Mouse (Mus musculus) neural tube, embryonic 11.5 days (tissue): ENCODE measurements around the gene Ccsap. TPM values are rescaled to one million over a fixed set of nuclear protein-coding genes. Genes with fewer than 3 reads are reported as not detected.

Source experiments
- ATAC-seq: fragments of 200-750 bp; cut with Nextera tagmentation; 2 replicates; pipeline ENCODE4 v1.8.0; 2017; ENCODE audit warnings: moderate number of reproducible peaks, mild to moderate bottlenecking, moderate TSS enrichment, moderate library complexity; ENCODE audit not compliant: insufficient read depth, low FRiP score, low TSS enrichment
- DNase-seq: peaks from one replicate; pipeline ENCODE4 v3.0.0-alpha.2; 2015; ENCODE audit warnings: low spot score
- H3K27ac ChIP-seq: fragments of 300-500 bp; sonication (generic); 2 replicates; pipeline ENCODE4 v1.5.1; 2014; ENCODE audit warnings: low read depth, mild to moderate bottlenecking, low read length
- H3K27me3 ChIP-seq: fragments of 300-500 bp; sonication (generic); 2 replicates; pipeline ENCODE4 v1.6.1; 2014; ENCODE audit warnings: mild to moderate bottlenecking, low read length, mixed read lengths; ENCODE audit not compliant: control insufficient read depth, insufficient read depth
- H3K36me3 ChIP-seq: fragments of 300-500 bp; sonication (generic); 2 replicates; pipeline ENCODE4 v1.6.1; 2014; ENCODE audit warnings: mild to moderate bottlenecking, low read length, moderate library complexity, mixed read lengths; ENCODE audit not compliant: control insufficient read depth, insufficient read depth
- H3K4me1 ChIP-seq: fragments of 300-500 bp; sonication (generic); 2 replicates; pipeline ENCODE4 v1.6.1; 2014; ENCODE audit warnings: low read length, mixed read lengths; ENCODE audit not compliant: control insufficient read depth, insufficient read depth
- H3K4me2 ChIP-seq: fragments of 300-500 bp; sonication (generic); 2 replicates; pipeline ENCODE4 v1.6.1; 2014; ENCODE audit warnings: low read depth, mild to moderate bottlenecking, moderate library complexity
- H3K4me3 ChIP-seq: fragments of 300-500 bp; sonication (generic); 2 replicates; pipeline ENCODE4 v1.5.1; 2014; ENCODE audit warnings: low read depth, low read length
- H3K9ac ChIP-seq: fragments of 300-500 bp; sonication (generic); 2 replicates; pipeline ENCODE4 v1.6.1; 2014; ENCODE audit warnings: mild to moderate bottlenecking, low read length
- H3K9me3 ChIP-seq: fragments of 300-500 bp; sonication (generic); 2 replicates; pipeline ENCODE4 v1.6.1; 2016; ENCODE audit warnings: low read length; ENCODE audit not compliant: control insufficient read depth
- WGBS: fragments of 180-500 bp; shearing (Covaris S2); extraction: QIAGEN DNeasy Blood & Tissue Kit; methylation state at CpG from one replicate; pipeline ENCODE4 v1.1.7; 2014; 5-methylcytosine and 5-hydroxymethylcytosine counted together
- polyA plus RNA-seq: library from polyadenylated mRNA; unstranded; fragments of >200 nt; fragmentation: Nextera tagmentation; extraction: Ambion mirVana; gene quantifications from 2 replicates; pipeline ENCODE4 v1.2.1, GENCODE M21; 2014

Ccsap gene
- 6.3 and 6.7 TPM in 2 replicates for polyA plus RNA-seq

- WGBS = 1% methylated on average over 45 of the region's 48 CpGs
- ATAC-seq = peak; percentile 79
Measured at GRCm38 (mm10) chr8:123859648-123860259, at the start of gene Ccsap. TSS of gene Ccsap (minus strand) at chr8:123860209.

GRCm38 (mm10) chr8:123907604-123908003 lies 47.6 kb upstream of the Ccsap start:
- Histone ChIP-seq H3K4me2 (no peak overlapping the region), H3K36me3 (peaks cover 12% of the 10 kb centered on the region), H3K9ac (no peak overlapping the region), H3K4me3 (no peak overlapping the region), H3K4me1 (no peaks in the 10 kb centered on the region), H3K9me3 (no peaks in the 10 kb centered on the region), H3K27me3 (no peaks in the 10 kb centered on the region), H3K27ac (no peak overlapping the region)
- ATAC-seq (no peak), DNase-seq (no peak)
- 93% methylated on average over 6 of the region's 6 CpGs for WGBS

More at GRCm38 (mm10) chr8:123859648-123860259, at the start of gene Ccsap:
- peak within 1 kb of the TSS; percentile 91 for H3K4me2 ChIP-seq
- peak within 1 kb of the TSS; percentile 81 for H3K9ac ChIP-seq
- no peaks in the 10 kb centered on the region for H3K36me3 ChIP-seq
- H3K27ac ChIP-seq = peak within 1 kb of the TSS; percentile 42; the same call in 1 of the 2 replicates
- peak within 1 kb of the TSS; percentile 93 for H3K4me3 ChIP-seq
- DNase-seq = no peak
- H3K4me1 ChIP-seq = no peaks in the 10 kb centered on the region
- H3K27me3 ChIP-seq = peaks cover 18% of the 10 kb centered on the region
- H3K9me3 ChIP-seq = no peaks in the 10 kb centered on the region

GRCm38 (mm10) chr8:123902653-123903052 lies 42.6 kb upstream of the Ccsap start:
- H3K4me3 ChIP-seq = no peak overlapping the region
- no peaks in the 10 kb centered on the region for H3K4me1 ChIP-seq
- H3K4me2 ChIP-seq = no peak overlapping the region
- peaks cover 15% of the 10 kb centered on the region for H3K36me3 ChIP-seq
- H3K9me3 ChIP-seq = no peaks in the 10 kb centered on the region
- no peaks in the 10 kb centered on the region for H3K27me3 ChIP-seq
- ATAC-seq (no peak), DNase-seq (no peak)
- WGBS = 84% methylated on average over 7 of the region's 7 CpGs
- no peak overlapping the region for H3K9ac ChIP-seq
- H3K27ac ChIP-seq = no peak overlapping the region

- ATAC-seq = no peak
- H3K4me1 ChIP-seq = no peaks in the 10 kb centered on the region
Measured at GRCm38 (mm10) chr8:123899366-123899765, 39.4 kb upstream of the Ccsap start.

GRCm38 (mm10) chr8:123898576-123898975 lies 38.6 kb upstream of the Ccsap start:
- Histone ChIP-seq H3K4me3 (no peak overlapping the region), H3K27ac (no peak overlapping the region), H3K4me1 (no peaks in the 10 kb centered on the region), H3K9ac (no peak overlapping the region), H3K9me3 (no peaks in the 10 kb centered on the region), H3K4me2 (no peak overlapping the region), H3K27me3 (peaks cover 20% of the 10 kb centered on the region), H3K36me3 (peaks cover 8% of the 10 kb centered on the region)
- WGBS = 86% methylated on average over 5 of the region's 5 CpGs
- DNase-seq = no peak
- no peak for ATAC-seq

More at GRCm38 (mm10) chr8:123899366-123899765, 39.4 kb upstream of the Ccsap start:
- Histone ChIP-seq H3K4me2 (no peak overlapping the region), H3K4me3 (no peak overlapping the region), H3K27ac (no peak overlapping the region), H3K9ac (no peak overlapping the region), H3K9me3 (no peaks in the 10 kb centered on the region), H3K27me3 (peaks cover 13% of the 10 kb centered on the region), H3K36me3 (peaks cover 9% of the 10 kb centered on the region)
- DNase-seq = no peak
- 94% methylated on average over 7 of the region's 7 CpGs for WGBS

- Histone ChIP-seq H3K36me3 (peaks cover 2% of the 10 kb centered on the region), H3K4me2 (no peak overlapping the region), H3K27ac (no peak overlapping the region), H3K4me1 (no peaks in the 10 kb centered on the region), H3K4me3 (no peak overlapping the region), H3K27me3 (peaks cover 38% of the 10 kb centered on the region), H3K9ac (no peak overlapping the region), H3K9me3 (no peaks in the 10 kb centered on the region)
- DNase-seq (no peak), ATAC-seq (no peak)
- WGBS = 61% methylated on average over 10 of the region's 10 CpGs
Measured at GRCm38 (mm10) chr8:123896774-123897173, 36.8 kb upstream of the Ccsap start.

- WGBS = 64% methylated on average over 14 of the region's 14 CpGs
- peaks cover 42% of the 10 kb centered on the region for H3K27me3 ChIP-seq
- no peak overlapping the region for H3K4me3 ChIP-seq
- no peaks in the 10 kb centered on the region for H3K9me3 ChIP-seq
- H3K9ac ChIP-seq = no peak overlapping the region
- H3K4me2 ChIP-seq = no peak overlapping the region
- no peaks in the 10 kb centered on the region; the same call in 1 of the 2 replicates for H3K36me3 ChIP-seq
- H3K4me1 ChIP-seq = no peaks in the 10 kb centered on the region; the same call in 1 of the 2 replicates
- H3K27ac ChIP-seq = no peak overlapping the region
- DNase-seq = no peak
- ATAC-seq = no peak
Measured at GRCm38 (mm10) chr8:123896366-123896761, 36.4 kb upstream of the Ccsap start.

GRCm38 (mm10) chr8:123895680-123896365 lies 35.8 kb upstream of the Ccsap start:
- Histone ChIP-seq H3K4me1 (no peaks in the 10 kb centered on the region; the same call in 1 of the 2 replicates), H3K27ac (no peak overlapping the region), H3K9ac (no peak overlapping the region), H3K9me3 (no peaks in the 10 kb centered on the region), H3K4me2 (no peak overlapping the region), H3K4me3 (no peak overlapping the region), H3K27me3 (peaks cover 47% of the 10 kb centered on the region), H3K36me3 (no peaks in the 10 kb centered on the region; the same call in 1 of the 2 replicates)
- no peak for ATAC-seq
- no peak for DNase-seq
- 67% methylated on average over 9 of the region's 9 CpGs for WGBS
